ENCODE assay signal across 8 mouse cellular contexts in the genomic region with DNA sequence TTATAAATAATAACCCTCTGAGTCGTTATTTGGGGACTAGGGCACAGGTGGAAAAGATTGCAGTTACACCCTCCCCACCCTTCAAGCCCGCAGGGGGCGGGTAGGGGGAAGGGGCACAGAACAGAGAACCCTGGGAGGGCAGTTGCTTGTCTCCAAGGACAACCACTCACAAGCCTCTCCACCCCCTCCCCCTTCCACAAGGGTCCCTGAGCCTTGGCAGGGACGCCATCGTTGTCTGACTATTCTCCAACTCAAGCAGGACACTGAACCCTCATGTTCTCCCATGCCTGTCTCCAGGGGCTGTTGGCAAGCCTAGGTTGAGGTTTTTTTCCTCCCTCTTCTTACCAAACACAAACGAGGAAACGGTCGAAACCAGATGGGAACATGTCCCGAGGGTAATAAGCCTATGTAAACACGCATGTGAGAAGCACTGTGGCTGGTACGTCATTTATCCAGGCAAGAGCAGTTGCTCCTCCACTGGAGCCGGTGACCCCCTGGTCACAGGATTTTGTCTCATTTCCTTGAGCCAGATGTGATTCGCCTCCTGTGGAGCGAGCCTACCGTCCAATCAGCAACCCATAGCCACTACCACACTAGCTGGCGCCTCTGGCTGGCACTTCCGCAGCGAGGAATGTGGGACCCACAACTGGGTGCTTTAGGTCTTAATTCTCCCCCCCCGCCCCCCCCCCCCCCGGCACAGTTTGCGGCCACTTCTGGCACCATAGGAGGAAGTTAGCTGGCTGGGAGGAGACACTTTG. TPM values are rescaled to one million over a fixed set of nuclear protein-coding genes. Genes with fewer than 3 reads are reported as not detected.
A peak's percentile ranks its signal among the peaks of the same experiment; 100 is the strongest.
DNase-seq lines count a peak whose midpoint lies in the region; ATAC-seq lines count a peak whose summit lies in the region.

No protein-coding gene starts in this region.

- 11% methylated on average over 18 of the region's 21 CpGs for WGBS in heart, embryonic 10.5 days

- peak; percentile 72 for DNase-seq in embryo, embryonic 11 days
- no peak for DNase-seq in heart, embryonic 10.5 days (ENCODE audit: low spot score)
- peak; percentile 54 for DNase-seq in kidney, postnatal 10 days
- DNase-seq in urinary bladder, postnatal 4 days (ENCODE audit: low spot score in 2 of 2) = no peak
- no peak for DNase-seq in right cerebral cortex, postnatal 14 days
- DNase-seq in layer of hippocampus, postnatal 10 days (ENCODE audit: low spot score in 2 of 2) = no peak
- DNase-seq in thymus, postnatal 4 days = no peak

- peaks cover 34% of the 10 kb centered on the region for H3K4me1 ChIP-seq in heart, embryonic 10.5 days

- no peaks in the 10 kb centered on the region for H3K9me3 ChIP-seq in heart, embryonic 10.5 days

- peaks cover 10% of the 10 kb centered on the region for H3K36me3 ChIP-seq in heart, embryonic 10.5 days

- H3K27ac ChIP-seq in heart, embryonic 10.5 days = peak overlapping the region; percentile 13; the same call in 1 of the 2 replicates

- peak; percentile 60 for ATAC-seq in megakaryocyte progenitor cell, adult 5-6 weeks (replicated peaks; ENCODE audit: poor library complexity)

- peaks cover 32% of the 10 kb centered on the region for H3K27me3 ChIP-seq in heart, embryonic 10.5 days (ENCODE audit: insufficient read depth, poor library complexity, severe bottlenecking)

- H3K4me3 ChIP-seq in heart, embryonic 10.5 days = peak overlapping the region; percentile 45

RNA-seq across cellular contexts. Expression of a gene that starts 11.2 kb away (rescaled TPM):
- polyA plus RNA-seq in heart, embryonic 10.5 days (2016; fragmentation: Nextera tagmentation; extraction: Ambion mirVana) = 2.1 and 3.5 TPM in 2 replicates
- not detected in 2 replicates for total RNA-seq in megakaryocyte progenitor cell, adult 5-6 weeks (2015)
- total RNA-seq in megakaryocyte progenitor cell, adult 5-6 weeks (2017) = not detected in 2 replicates
- total RNA-seq in layer of hippocampus, postnatal 10 days (2021) = 1 to 10 TPM; 1.8 to 2.4 TPM

RNA-seq across cellular contexts. Expression of a gene that starts 37.0 kb away (rescaled TPM):
- 81.0 and 96.1 TPM in 2 replicates for polyA plus RNA-seq in heart, embryonic 10.5 days (2016; fragmentation: Nextera tagmentation; extraction: Ambion mirVana)
- total RNA-seq in megakaryocyte progenitor cell, adult 5-6 weeks (2015) = 36.1 and 42.4 TPM in 2 replicates
- 58.2 and 86.6 TPM in 2 replicates for total RNA-seq in megakaryocyte progenitor cell, adult 5-6 weeks (2017)
- total RNA-seq in layer of hippocampus, postnatal 10 days (2021) = 10 to 100 TPM; 74.4 to 77.1 TPM

Comparison
In these comparisons a context has a peak if more than half of its experiments do, and no peak if none do; other contexts are left out.
1. DNase-seq: peak in embryo, embryonic 11 days (single experiment) and kidney, postnatal 10 days (single experiment); none in heart, embryonic 10.5 days (single experiment), urinary bladder, postnatal 4 days (0 of 2), right cerebral cortex, postnatal 14 days (single experiment), layer of hippocampus, postnatal 10 days (0 of 2) and thymus, postnatal 4 days (single experiment).